Mouse (Mus musculus): ENCODE measurements around the gene Gmeb1. TPM values are rescaled to one million over a fixed set of nuclear protein-coding genes. Genes with fewer than 3 reads are reported as not detected.

Gmeb1 gene
- total and polyA plus RNA-seq, 3 experiments = 9.9 to 29.6 TPM; not detected in 1

GRCm38 (mm10) chr4:132241208-132241607 is 20.2 kb downstream of the Gmeb1 start:
- TF ChIP-seq TAL1 (IDR thresholded peaks at IDR 0.05; ENCODE audit: low read length) (peak; percentile 90), CHD2 (IDR thresholded peaks at IDR 0.05; ENCODE audit: low read length) (no peak), GATA1 (IDR thresholded peaks at IDR 0.05; ENCODE audit: low read depth, low read length) (peak; percentile 74), MYC (IDR thresholded peaks at IDR 0.05; ENCODE audit: low read depth, low read length) (peak; percentile 59; the same call in 1 of the 2 replicates), UBTF (IDR thresholded peaks at IDR 0.05; ENCODE audit: borderline replicate concordance, insufficient read depth, low read depth, low read length) (no peak), MAZ (IDR thresholded peaks at IDR 0.05; ENCODE audit: low read depth, low read length) (no peak), ETS1 (IDR thresholded peaks at IDR 0.05; ENCODE audit: low read depth, low read length) (peak; percentile 49; the same call in 1 of the 2 replicates), MXI1 (IDR thresholded peaks at IDR 0.05; ENCODE audit: low read depth, low read length) (0 out of 2 replicates have a peak, but pooled peaks have one; percentile 37), EP300 (IDR thresholded peaks at IDR 0.05; ENCODE audit: low read depth in 1 of 2, low read length in 2 of 2) (peak; percentile 7 to 58; a peak in 1 of 4 replicates)
- Histone ChIP-seq H3K4me1 (ENCODE audit: control insufficient read depth in 1 of 2, insufficient read depth in 2 of 2, low read length in 2 of 2) (peaks cover 12 to 19% of the 10 kb centered on the region in 2 experiments), H3K9me3 (replicated peaks; ENCODE audit: insufficient read depth, low read length) (no peaks in the 10 kb centered on the region), H3K79me2 (ENCODE audit: control insufficient read depth, insufficient read depth, low read length, poor library complexity) (no peaks in the 10 kb centered on the region), H3K4me3 (ENCODE audit: control insufficient read depth in 1 of 2, insufficient read depth in 1 of 2, low read depth in 2 of 2, low read length in 2 of 2) (no peak overlapping the region), H3K36me3 (ENCODE audit: control insufficient read depth in 1 of 2, insufficient read depth in 2 of 2, low read length in 2 of 2) (peaks cover 3 to 24% of the 10 kb centered on the region in 2 experiments), H3K27ac (ENCODE audit: control insufficient read depth, low read depth, low read length) (peak overlapping the region; percentile 53), H3K9ac (ENCODE audit: control insufficient read depth, low read depth, low read length, poor library complexity, severe bottlenecking) (no peak overlapping the region), H3K27me3 (ENCODE audit: control insufficient read depth in 1 of 2, insufficient read depth in 2 of 2, low read length in 2 of 2) (no peaks in the 10 kb centered on the region)
- peak; percentile 80 for DNase-seq (ENCODE audit: low read depth, low spot score)

- Histone ChIP-seq H3K36me3 (ENCODE audit: control insufficient read depth in 1 of 2, insufficient read depth in 2 of 2, low read length in 2 of 2) (peaks cover 3 to 24% of the 10 kb centered on the region in 2 experiments), H3K27ac (ENCODE audit: control insufficient read depth, low read depth, low read length) (peak overlapping the region; percentile 50), H3K9ac (ENCODE audit: control insufficient read depth, low read depth, low read length, poor library complexity, severe bottlenecking) (no peak overlapping the region), H3K4me1 (ENCODE audit: control insufficient read depth in 1 of 2, insufficient read depth in 2 of 2, low read length in 2 of 2) (peaks cover 12 to 19% of the 10 kb centered on the region in 2 experiments), H3K27me3 (ENCODE audit: control insufficient read depth in 1 of 2, insufficient read depth in 2 of 2, low read length in 2 of 2) (no peaks in the 10 kb centered on the region), H3K4me3 (ENCODE audit: control insufficient read depth in 1 of 2, insufficient read depth in 1 of 2, low read depth in 2 of 2, low read length in 2 of 2) (no peak overlapping the region), H3K79me2 (ENCODE audit: control insufficient read depth, insufficient read depth, low read length, poor library complexity) (no peaks in the 10 kb centered on the region), H3K9me3 (replicated peaks; ENCODE audit: insufficient read depth, low read length) (no peaks in the 10 kb centered on the region)
- peak; percentile 42 for DNase-seq (ENCODE audit: low read depth, low spot score)
- TF ChIP-seq ZNF384 (IDR thresholded peaks at IDR 0.05; ENCODE audit: low read depth, low read length) (peak; percentile 70), POLR2A (IDR thresholded peaks at IDR 0.05; ENCODE audit: control insufficient read depth in 1 of 2, insufficient read depth in 1 of 2, low read depth in 1 of 2, low read length in 2 of 2, poor library complexity in 1 of 2) (no peak), TBP (IDR thresholded peaks at IDR 0.05; ENCODE audit: low read depth, low read length) (no peak), ELF1 (IDR thresholded peaks at IDR 0.05; ENCODE audit: low read depth, low read length) (no peak), EP300 (IDR thresholded peaks at IDR 0.05; ENCODE audit: low read depth in 1 of 2, low read length in 2 of 2) (peak; percentile 80 to 82), TCF12 (IDR thresholded peaks at IDR 0.05; ENCODE audit: low read depth, low read length) (peak; percentile 63; the same call in 1 of the 2 replicates), USF1 (IDR thresholded peaks at IDR 0.05; ENCODE audit: low read depth, low read length) (no peak), POLR2AphosphoS2 (IDR thresholded peaks at IDR 0.05; ENCODE audit: low read length) (no peak), KAT2A (conservative IDR thresholded peaks at IDR 0.05; ENCODE audit: low read depth, low read length) (no peak), MAX (IDR thresholded peaks at IDR 0.05; ENCODE audit: low read length) (no peak), NRF1 (IDR thresholded peaks at IDR 0.05; ENCODE audit: insufficient read depth, low read depth, low read length, poor library complexity, severe bottlenecking) (no peak), BHLHE40 (IDR thresholded peaks at IDR 0.05; ENCODE audit: borderline replicate concordance, low read depth, low read length) (peak; percentile 46), SMC3 (IDR thresholded peaks at IDR 0.05; ENCODE audit: low read depth, low read length) (no peak), CHD2 (IDR thresholded peaks at IDR 0.05; ENCODE audit: low read length) (no peak), ETS1 (IDR thresholded peaks at IDR 0.05; ENCODE audit: low read depth, low read length) (peak; percentile 17; the same call in 1 of the 2 replicates), UBTF (IDR thresholded peaks at IDR 0.05; ENCODE audit: borderline replicate concordance, insufficient read depth, low read depth, low read length) (no peak), MAZ (IDR thresholded peaks at IDR 0.05; ENCODE audit: low read depth, low read length) (no peak), E2F4 (IDR thresholded peaks at IDR 0.05; ENCODE audit: borderline replicate concordance, low read depth, low read length) (no peak), ZKSCAN1 (IDR thresholded peaks at IDR 0.05; ENCODE audit: low read depth, low read length) (no peak), USF2 (IDR thresholded peaks at IDR 0.05; ENCODE audit: borderline replicate concordance in 1 of 2, insufficient read depth in 1 of 2, low read depth in 1 of 2, low read length in 2 of 2) (no peak), MEF2A (IDR thresholded peaks at IDR 0.05; ENCODE audit: extremely low read depth, insufficient replicate concordance, low read depth, low read length, poor library complexity, severe bottlenecking) (no peak), POLR2AphosphoS5 (IDR thresholded peaks at IDR 0.05; ENCODE audit: borderline replicate concordance, low read depth, low read length) (no peak), GATA1 (IDR thresholded peaks at IDR 0.05; ENCODE audit: low read depth, low read length) (peak; percentile 82), MYB (IDR thresholded peaks at IDR 0.05; ENCODE audit: low read depth, low read length) (no peak), MXI1 (IDR thresholded peaks at IDR 0.05; ENCODE audit: low read depth, low read length) (peak; percentile 57; the same call in 1 of the 2 replicates), ZC3H11A (IDR thresholded peaks at IDR 0.05; ENCODE audit: low read depth, low read length) (no peak), HCFC1 (IDR thresholded peaks at IDR 0.05; ENCODE audit: low read depth, low read length) (no peak), TAL1 (IDR thresholded peaks at IDR 0.05; ENCODE audit: low read length) (0 out of 2 replicates have a peak, but pooled peaks have one; percentile 19)
Observed at GRCm38 (mm10) chr4:132240367-132240766, 21.0 kb downstream of the Gmeb1 start.

All from MEL (cell line).